Mouse (Mus musculus) kidney, embryonic 15.5 days (tissue): ENCODE measurements around the gene Nop58. TPM values are rescaled to one million over a fixed set of nuclear protein-coding genes. Genes with fewer than 3 reads are reported as not detected.
A peak's percentile ranks its signal among the peaks of the same experiment; 100 is the strongest.
"Not testable (repeated sequence)": the region's sequence is repeated elsewhere in the genome, so short reads cannot be mapped to it uniquely, and the experiment has no call there.

Experiments used
- ATAC-seq: fragments of 200-750 bp; cut with Nextera tagmentation; replicated peaks from 2 replicates; pipeline ENCODE4 v1.8.0; 2017; ENCODE audit warnings: moderate TSS enrichment; ENCODE audit not compliant: low FRiP score
- H3K27ac ChIP-seq: fragments of 300-500 bp; sonication (generic); 2 replicates; pipeline ENCODE4 v1.5.1; 2015; ENCODE audit warnings: mild to moderate bottlenecking, inconsistent platforms
- H3K27me3 ChIP-seq: fragments of 300-500 bp; sonication (generic); 2 replicates; pipeline ENCODE4 v1.6.1; 2015; ENCODE audit warnings: inconsistent platforms
- H3K36me3 ChIP-seq: fragments of 300-500 bp; sonication (generic); 2 replicates; pipeline ENCODE4 v1.6.1; 2015; ENCODE audit warnings: inconsistent platforms
- H3K4me1 ChIP-seq: fragments of 300-500 bp; sonication (generic); 2 replicates; pipeline ENCODE4 v1.6.1; 2015; ENCODE audit warnings: inconsistent platforms
- H3K4me2 ChIP-seq: fragments of 300-500 bp; sonication (generic); 2 replicates; pipeline ENCODE4 v1.6.1; 2015; ENCODE audit warnings: moderate library complexity, mild to moderate bottlenecking, inconsistent platforms
- H3K4me3 ChIP-seq: fragments of 300-500 bp; sonication (generic); replicated peaks from 2 replicates; pipeline ENCODE4 v1.5.1; 2015; ENCODE audit warnings: mild to moderate bottlenecking, inconsistent platforms
- H3K9ac ChIP-seq: fragments of 300-500 bp; sonication (generic); 2 replicates; pipeline ENCODE4 v1.6.1; 2015; ENCODE audit warnings: mild to moderate bottlenecking, inconsistent platforms
- H3K9me3 ChIP-seq: fragments of 300-500 bp; sonication (generic); replicated peaks from 2 replicates; pipeline ENCODE4 v1.6.1; 2016; ENCODE audit warnings: inconsistent platforms
- WGBS: fragments of 180-500 bp; shearing (Covaris S2); methylation state at CpG from one replicate; pipeline ENCODE4 v1.1.7; 2015; ENCODE audit warnings: mixed read lengths; 5-methylcytosine and 5-hydroxymethylcytosine counted together
- polyA plus RNA-seq: library from polyadenylated mRNA; unstranded; fragments of >200 nt; fragmentation: Nextera tagmentation; extraction: Ambion mirVana; gene quantifications from 2 replicates; pipeline ENCODE4 v1.2.1, GENCODE M21; 2015

The Nop58 gene
- polyA plus RNA-seq = 285 and 288 TPM in 2 replicates

GRCm38 (mm10) chr1:59684819-59685755, at the start of gene Nop58:
Nop58 (plus strand) TSS chr1:59684971.
- under 1% methylated on average over 49 of the region's 49 CpGs for WGBS
- peak; percentile 97 for ATAC-seq

GRCm38 (mm10) chr1:59636349-59636748, 48.4 kb upstream of the Nop58 start:
- Histone ChIP-seq H3K27ac (no peak overlapping the region), H3K36me3 (peaks cover 16% of the 10 kb centered on the region), H3K4me1 (peaks cover 10% of the 10 kb centered on the region; the same call in 1 of the 2 replicates), H3K4me3 (no peak overlapping the region), H3K27me3 (no peaks in the 10 kb centered on the region), H3K9ac (no peak overlapping the region), H3K9me3 (no peaks in the 10 kb centered on the region), H3K4me2 (no peak overlapping the region)
- ATAC-seq = no peak
- WGBS = 92% methylated on average over 1 of the region's 1 CpGs

More at GRCm38 (mm10) chr1:59684819-59685755, at the start of gene Nop58:
- Histone ChIP-seq H3K4me1 (peaks cover 23% of the 10 kb centered on the region), H3K9me3 (no peaks in the 10 kb centered on the region), H3K9ac (peak within 1 kb of the TSS; percentile 77), H3K27me3 (peaks cover 4% of the 10 kb centered on the region; the same call in 1 of the 2 replicates), H3K4me3 (peak within 1 kb of the TSS; percentile 75), H3K4me2 (peak within 1 kb of the TSS; percentile 75), H3K27ac (peak within 1 kb of the TSS; percentile 87), H3K36me3 (peaks cover 11% of the 10 kb centered on the region)

GRCm38 (mm10) chr1:59638371-59638770, 46.4 kb upstream of the Nop58 start:
- H3K4me1 ChIP-seq = peaks cover 5% of the 10 kb centered on the region; the same call in 1 of the 2 replicates
- no peak overlapping the region for H3K4me3 ChIP-seq
- no peak for ATAC-seq
- H3K36me3 ChIP-seq = peaks cover 34% of the 10 kb centered on the region
- 93% methylated on average over 3 of the region's 3 CpGs for WGBS
- no peaks in the 10 kb centered on the region for H3K9me3 ChIP-seq
- H3K4me2 ChIP-seq = no peak overlapping the region
- no peak overlapping the region for H3K27ac ChIP-seq
- H3K27me3 ChIP-seq = no peaks in the 10 kb centered on the region
- H3K9ac ChIP-seq = no peak overlapping the region

- 87% methylated on average over 1 of the region's 1 CpGs for WGBS
- H3K4me3 ChIP-seq = no peak overlapping the region
- ATAC-seq = no peak
- peaks cover 61% of the 10 kb centered on the region for H3K36me3 ChIP-seq
- H3K4me1 ChIP-seq = no peaks in the 10 kb centered on the region
- no peak overlapping the region for H3K9ac ChIP-seq
- no peaks in the 10 kb centered on the region for H3K27me3 ChIP-seq
- no peaks in the 10 kb centered on the region for H3K9me3 ChIP-seq
- H3K4me2 ChIP-seq = no peak overlapping the region
- H3K27ac ChIP-seq = no peak overlapping the region
Measured at GRCm38 (mm10) chr1:59642488-59642887, 42.3 kb upstream of the Nop58 start.

DNA sequence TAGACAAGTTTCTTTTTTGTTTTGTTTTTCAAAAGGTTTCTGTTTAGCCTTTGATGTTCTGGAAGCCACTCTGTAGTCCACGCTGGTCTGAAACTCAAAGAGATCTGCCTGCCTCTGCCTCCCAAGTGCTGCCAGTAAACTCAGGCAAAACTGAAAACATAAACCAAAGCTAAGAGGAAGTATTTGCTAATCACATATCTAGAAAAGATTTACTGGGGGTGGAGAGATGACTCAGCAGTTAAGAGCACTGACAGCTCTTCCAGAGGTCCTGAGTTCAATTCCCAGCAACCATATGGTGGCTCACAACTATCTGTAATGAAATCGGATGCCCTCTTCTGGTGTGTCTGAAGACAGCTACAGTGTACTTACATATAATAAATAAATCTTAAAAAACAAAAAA, 38.3 kb upstream of the Nop58 start:
- peaks cover 74% of the 10 kb centered on the region for H3K36me3 ChIP-seq
- not testable (repeated sequence) for H3K9ac ChIP-seq, H3K27ac ChIP-seq, H3K27me3 ChIP-seq, ATAC-seq, H3K4me2 ChIP-seq, H3K4me1 ChIP-seq, H3K9me3 ChIP-seq, H3K4me3 ChIP-seq
- WGBS = 94% methylated on average over 2 of the region's 2 CpGs

GRCm38 (mm10) chr1:59651201-59651819, 33.5 kb upstream of the Nop58 start:
- Histone ChIP-seq H3K9ac (no peak overlapping the region), H3K27me3 (no peaks in the 10 kb centered on the region), H3K4me2 (no peak overlapping the region), H3K9me3 (no peaks in the 10 kb centered on the region), H3K27ac (no peak overlapping the region), H3K4me3 (no peak overlapping the region), H3K4me1 (no peaks in the 10 kb centered on the region), H3K36me3 (peaks cover 69% of the 10 kb centered on the region)
- no peak for ATAC-seq
- 93% methylated on average over 3 of the region's 3 CpGs for WGBS

DNA sequence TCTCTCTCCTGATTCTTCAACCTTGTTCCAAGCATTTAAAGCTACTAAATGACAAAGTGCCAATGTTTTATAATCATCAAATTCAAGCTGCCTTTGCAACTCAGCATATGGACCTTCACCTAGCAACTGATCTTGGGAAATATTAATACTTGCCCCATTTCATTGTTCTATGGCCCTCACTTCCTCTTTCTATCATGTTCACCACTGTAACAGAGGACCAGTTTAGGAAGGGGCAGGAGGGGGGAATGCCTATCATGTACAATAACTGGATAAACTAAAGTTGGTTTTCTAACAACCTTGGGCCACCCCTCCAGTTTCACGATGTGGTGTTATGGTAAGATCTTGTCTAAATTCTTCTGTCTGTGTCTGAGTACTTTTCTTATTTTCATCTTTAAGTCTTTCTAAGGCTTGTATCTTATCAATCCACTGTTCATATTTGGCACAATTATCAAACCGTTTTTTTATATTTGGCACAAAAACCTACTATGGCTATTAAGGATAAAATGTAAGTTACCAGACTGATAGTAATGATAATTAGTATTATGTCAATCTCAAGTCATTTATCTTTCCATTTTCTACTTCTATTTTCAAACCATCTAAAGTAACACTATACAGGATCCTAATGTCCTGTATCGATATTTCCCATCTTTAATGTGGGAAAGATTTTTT, 31.4 kb upstream of the Nop58 start:
- H3K4me1 ChIP-seq = no peaks in the 10 kb centered on the region
- no peak overlapping the region for H3K9ac ChIP-seq
- H3K36me3 ChIP-seq = peaks cover 50% of the 10 kb centered on the region
- no peak overlapping the region for H3K4me2 ChIP-seq
- H3K9me3 ChIP-seq = no peaks in the 10 kb centered on the region
- no peaks in the 10 kb centered on the region for H3K27me3 ChIP-seq
- WGBS = 91% methylated on average over 3 of the region's 3 CpGs
- no peak overlapping the region for H3K27ac ChIP-seq
- no peak for ATAC-seq
- H3K4me3 ChIP-seq = no peak overlapping the region

DNA sequence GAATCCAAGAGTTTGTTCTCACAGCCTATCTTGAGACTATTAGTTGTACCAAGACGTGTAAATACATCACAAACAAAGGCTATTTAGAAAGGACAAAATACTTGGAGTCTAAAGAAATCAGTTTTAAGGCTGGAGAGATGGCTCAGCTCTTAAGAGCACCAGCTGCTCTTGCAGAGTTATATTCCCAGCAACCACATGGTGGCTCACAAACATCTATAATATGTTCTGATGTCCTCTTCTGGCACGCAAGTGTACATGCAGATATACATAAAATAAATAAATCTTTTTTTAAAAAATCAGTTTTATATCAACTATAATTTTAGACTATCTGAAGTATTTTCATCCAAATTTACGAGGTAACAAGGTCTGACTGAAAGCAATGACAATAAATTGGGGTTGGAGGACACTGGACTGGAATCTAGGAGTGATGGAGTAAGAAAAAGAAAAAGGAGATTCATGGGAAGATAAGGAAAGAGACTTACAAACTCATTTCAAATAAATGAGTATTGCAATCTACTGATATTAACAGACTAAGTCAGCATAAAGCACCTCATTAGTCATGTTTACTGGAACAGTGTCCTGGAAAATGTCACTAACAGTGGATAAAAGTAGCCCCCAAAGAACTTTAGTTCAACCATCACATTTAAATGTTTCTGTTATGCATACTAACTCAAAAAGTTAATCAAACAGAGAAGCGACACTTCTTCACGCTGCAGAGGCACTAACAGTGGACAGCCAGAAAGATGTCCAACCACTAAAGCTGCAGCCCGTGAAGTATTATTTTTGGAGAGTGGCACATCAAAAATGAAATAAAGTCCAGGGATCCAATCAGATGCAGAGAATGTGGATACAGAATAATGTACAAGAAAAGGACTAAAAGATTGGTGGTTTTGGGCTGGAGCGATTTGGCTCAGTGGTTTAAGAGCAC, 28.3 kb upstream of the Nop58 start:
- Histone ChIP-seq H3K4me2 (no peak overlapping the region), H3K9me3 (no peaks in the 10 kb centered on the region), H3K4me3 (no peak overlapping the region), H3K27ac (no peak overlapping the region), H3K27me3 (no peaks in the 10 kb centered on the region), H3K4me1 (no peaks in the 10 kb centered on the region), H3K9ac (no peak overlapping the region), H3K36me3 (peaks cover 28% of the 10 kb centered on the region)
- no peak for ATAC-seq
- WGBS = 88% methylated on average over 7 of the region's 7 CpGs

GRCm38 (mm10) chr1:59663456-59664135, 21.2 kb upstream of the Nop58 start:
- WGBS = 95% methylated on average over 3 of the region's 3 CpGs
- Histone ChIP-seq H3K4me2 (no peak overlapping the region), H3K4me3 (no peak overlapping the region), H3K36me3 (no peaks in the 10 kb centered on the region), H3K9me3 (no peaks in the 10 kb centered on the region), H3K27me3 (no peaks in the 10 kb centered on the region), H3K4me1 (peaks cover 8% of the 10 kb centered on the region), H3K9ac (no peak overlapping the region), H3K27ac (no peak overlapping the region)
- ATAC-seq = no peak

- no peaks in the 10 kb centered on the region for H3K27me3 ChIP-seq
- H3K9ac ChIP-seq = no peak overlapping the region
- H3K4me2 ChIP-seq = peak overlapping the region; percentile 77
- WGBS = 69% methylated on average over 2 of the region's 2 CpGs
- peaks cover 20% of the 10 kb centered on the region for H3K4me1 ChIP-seq
- H3K27ac ChIP-seq = no peak overlapping the region
- no peaks in the 10 kb centered on the region for H3K9me3 ChIP-seq
- 0 out of 2 replicates have a peak, but pooled peaks cover 3% of the 10 kb centered on the region for H3K36me3 ChIP-seq
- ATAC-seq = no peak
- H3K4me3 ChIP-seq = peak overlapping the region; percentile 17
Measured at GRCm38 (mm10) chr1:59668871-59669270, 15.9 kb upstream of the Nop58 start.
